Mouse (Mus musculus) CD4-positive, CD25-positive, alpha-beta regulatory T cell (primary cell): ENCODE data around the gene Negr1. TPM values are rescaled to one million over a fixed set of nuclear protein-coding genes. Genes with fewer than 3 reads are reported as not detected.

Source experiments
- polyA plus RNA-seq: library from polyadenylated mRNA; unstranded; fragments of 100-300 nt; shearing (Covaris generic); gene quantifications from one replicate; pipeline ENCODE4 v1.2.1, GENCODE M21; 2017

Negr1 gene
- polyA plus RNA-seq, result 0.07 TPM

DNA sequence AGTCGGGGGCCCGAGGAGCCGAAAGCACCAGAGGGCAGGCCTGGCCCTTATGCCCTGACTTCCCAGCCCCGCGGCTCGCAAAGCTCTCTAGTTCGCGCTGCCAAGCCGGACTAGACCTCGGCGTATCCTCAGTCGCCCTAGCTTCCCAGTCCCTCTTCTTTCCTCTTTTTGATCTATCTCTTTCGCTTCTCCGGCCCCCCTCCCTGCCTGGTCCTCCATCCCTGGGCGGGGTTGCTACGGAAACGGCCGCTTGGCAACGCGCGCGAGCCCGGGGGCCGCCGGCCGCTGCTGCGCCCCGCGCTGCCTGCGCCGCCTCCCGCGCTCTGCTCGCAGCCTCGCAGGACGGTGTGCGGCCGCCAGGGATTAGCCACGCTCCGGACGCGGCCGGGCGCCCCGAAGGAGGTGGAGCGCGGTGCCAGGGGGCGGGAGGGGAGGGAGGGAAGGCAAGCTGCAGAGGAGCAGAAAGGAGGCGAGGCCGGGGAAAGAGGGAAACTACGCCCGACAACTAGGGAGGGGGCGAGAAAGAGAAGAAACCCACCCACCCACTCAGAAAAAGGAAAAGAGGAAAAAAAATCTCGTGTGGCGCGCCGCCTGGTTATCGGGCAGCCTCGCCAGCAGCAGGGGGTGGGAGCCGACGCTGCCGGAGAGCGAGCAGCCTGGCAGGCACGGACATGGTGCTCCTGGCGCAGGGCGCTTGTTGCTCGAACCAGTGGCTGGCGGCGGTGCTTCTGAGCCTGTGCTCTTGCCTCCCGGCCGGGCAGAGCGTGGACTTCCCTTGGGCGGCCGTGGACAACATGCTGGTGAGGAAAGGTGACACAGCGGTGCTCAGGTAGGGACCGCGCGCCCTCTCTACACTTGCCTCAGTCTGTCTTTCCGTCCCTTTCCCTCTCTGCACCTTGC lies at the start of gene Negr1:
Gene Negr1 (plus strand): TSS at position 271 of the 900 bp plus-strand sequence.

